Mouse (Mus musculus) heart, postnatal 36 days (tissue): ENCODE measurements at regions not wholly inside any gene's neighbourhood (a gene's known extent, or its start where the extent isn't known, plus 50 kb on each side); places are given as distances from the start of the nearest gene placed in this dataset.

Experiments
- DNase-seq, 2 experiments: peaks; one replicate each; pipeline ENCODE4 v3.0.0; 2021 to 2022
- intact Hi-C: fragments of 180-260 bp; cut with DNase I; formaldehyde crosslinking; loops from one replicate; pipeline ENCODE4 v1.15.1; 2025

- intact Hi-C loops, result no loop called here
- DNase-seq, result no peak
Measured at GRCm38 (mm10) chr1:128789567-128790335, 197.7 kb upstream of the Cxcr4 start.

- DNase-seq, result no peak
- intact Hi-C loops, result no loop called here
Measured at GRCm38 (mm10) chr1:128788227-128788626, 196.1 kb upstream of the Cxcr4 start.

- no peak for DNase-seq
- intact Hi-C loops, result no loop called here
Measured at GRCm38 (mm10) chr1:128786941-128787569, 195.0 kb upstream of the Cxcr4 start.

- DNase-seq, result no peak
- intact Hi-C loops, result no loop called here
Measured at GRCm38 (mm10) chr1:128782286-128782685, 190.2 kb upstream of the Cxcr4 start.

GRCm38 (mm10) chr1:128781871-128782270 lies 189.8 kb upstream of the Cxcr4 start:
- DNase-seq, result no peak
- intact Hi-C loops, result no loop called here

GRCm38 (mm10) chr1:128781311-128781710 lies 189.2 kb upstream of the Cxcr4 start:
- intact Hi-C loops, result no loop called here
- no peak for DNase-seq

- DNase-seq, result no peak
- intact Hi-C loops, result no loop called here
Measured at GRCm38 (mm10) chr1:128779586-128780158, 187.6 kb upstream of the Cxcr4 start.

- no peak for DNase-seq
- intact Hi-C loops, result no loop called here
Measured at GRCm38 (mm10) chr1:128772440-128772839, 180.3 kb upstream of the Cxcr4 start.

- DNase-seq, result no peak
- intact Hi-C loops, result no loop called here
Measured at GRCm38 (mm10) chr1:128770786-128771185, 178.7 kb upstream of the Cxcr4 start.

GRCm38 (mm10) chr1:128767991-128768390 lies 175.9 kb upstream of the Cxcr4 start:
- no peak for DNase-seq
- intact Hi-C loops, result no loop called here

GRCm38 (mm10) chr1:128767415-128767814 lies 175.3 kb upstream of the Cxcr4 start:
- no peak for DNase-seq
- intact Hi-C loops, result no loop called here

- DNase-seq, result no peak
- intact Hi-C loops, result no loop called here
Measured at GRCm38 (mm10) chr1:128766894-128767268, 174.8 kb upstream of the Cxcr4 start.

- intact Hi-C loops, result no loop called here
Measured at GRCm38 (mm10) chr1:128766193-128766893, 174.2 kb upstream of the Cxcr4 start.

GRCm38 (mm10) chr1:128765626-128766025 lies 173.5 kb upstream of the Cxcr4 start:
- intact Hi-C loops, result no loop called here
- no peak for DNase-seq

More at GRCm38 (mm10) chr1:128766193-128766893, 174.2 kb upstream of the Cxcr4 start:
- no peak for DNase-seq

GRCm38 (mm10) chr1:128765142-128765541 lies 173.0 kb upstream of the Cxcr4 start:
- intact Hi-C loops, result no loop called here
- no peak for DNase-seq

GRCm38 (mm10) chr1:128762854-128763253 lies 170.8 kb upstream of the Cxcr4 start:
- DNase-seq, result no peak
- intact Hi-C loops, result no loop called here

- intact Hi-C loops, result no loop called here
- DNase-seq, result no peak
Measured at GRCm38 (mm10) chr1:128762076-128762475, 170.0 kb upstream of the Cxcr4 start.

GRCm38 (mm10) chr1:128758802-128759481 lies 166.8 kb upstream of the Cxcr4 start:
- no peak for DNase-seq
- intact Hi-C loops, result no loop called here

GRCm38 (mm10) chr1:128758294-128758801 lies 166.3 kb upstream of the Cxcr4 start:
- no peak for DNase-seq
- intact Hi-C loops, result no loop called here

- intact Hi-C loops, result no loop called here
- no peak for DNase-seq
Measured at GRCm38 (mm10) chr1:128753427-128754012, 161.4 kb upstream of the Cxcr4 start.
